In the genomic region with DNA sequence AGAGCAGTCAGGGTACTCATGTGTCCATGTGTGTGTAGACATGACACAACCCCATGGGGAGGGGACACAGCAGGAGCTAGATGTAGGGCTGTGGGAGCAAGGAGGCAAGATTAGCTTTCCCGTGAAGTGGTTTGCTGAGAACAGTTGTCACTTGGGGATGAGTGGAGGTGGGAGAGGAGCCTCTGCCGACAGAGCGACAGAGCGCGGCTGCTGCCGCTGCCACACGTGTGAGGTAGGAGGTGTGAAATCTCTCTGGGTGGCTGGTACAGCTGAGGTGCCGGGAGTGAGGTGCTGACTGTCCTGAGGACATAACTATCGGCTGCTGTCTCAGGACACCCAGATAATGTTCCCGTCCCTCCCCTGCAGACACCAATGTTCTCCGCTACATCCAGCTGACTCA, we compare ENCODE assay signal across 18 mouse cellular contexts. TPM values are rescaled to one million over a fixed set of nuclear protein-coding genes. Genes with fewer than 3 reads are reported as not detected.
A peak's percentile ranks its signal among the peaks of the same experiment; 100 is the strongest.
DNase-seq lines count a peak whose midpoint lies in the region; ATAC-seq and TF ChIP-seq lines count a peak whose summit lies in the region.
"Had no signal": no experiment of that assay in that cellular context is flagged by ENCODE, and none has a peak within 500 bp of the region (broad histone marks: within the 10 kb centered on the region; RNA-seq: fewer than 3 reads in every experiment).

No protein-coding gene starts in this region.

- no peak for TF ChIP-seq POLR2A in olfactory bulb, adult 2 months (IDR thresholded peaks at IDR 0.05; ENCODE audit: insufficient read depth, low read depth, low read length)

- H3K4me2 ChIP-seq in forebrain, embryonic 15.5 days (replicated peaks) = peak overlapping the region; percentile 83; the same call in 1 of the 2 replicates
- no peak overlapping the region; the same call in 1 of the 2 replicates for H3K4me2 ChIP-seq in forebrain, embryonic 14.5 days (ENCODE audit: low read length)
- H3K4me2 ChIP-seq in midbrain, embryonic 16.5 days (ENCODE audit: low read length) = peak overlapping the region; percentile 64; the same call in 1 of the 2 replicates
- H3K4me2 ChIP-seq: heart, embryonic 13.5 days; kidney, embryonic 15.5 days; lung, embryonic 14.5 days had no signal

- H3K9ac ChIP-seq in forebrain, embryonic 15.5 days (replicated peaks) = no peak overlapping the region
- H3K9ac ChIP-seq in forebrain, embryonic 14.5 days (ENCODE audit: low read length) = no peak overlapping the region
- H3K9ac ChIP-seq in midbrain, embryonic 16.5 days (ENCODE audit: low read depth, low read length) = no peak overlapping the region
- H3K9ac ChIP-seq: heart, embryonic 13.5 days; kidney, embryonic 15.5 days; lung, embryonic 14.5 days had no signal

- ATAC-seq in forebrain, embryonic 15.5 days (replicated peaks) = no peak
- no peak for ATAC-seq in forebrain, embryonic 14.5 days
- no peak for ATAC-seq in midbrain, embryonic 16.5 days
- ATAC-seq: inflammation-experienced regulatory T-cells, adult 6 months had no signal

- no peak overlapping the region for H3K27ac ChIP-seq in forebrain, embryonic 15.5 days (replicated peaks)
- no peak overlapping the region for H3K27ac ChIP-seq in forebrain, embryonic 14.5 days (ENCODE audit: low read depth, low read length)
- no peak overlapping the region for H3K27ac ChIP-seq in midbrain, embryonic 16.5 days (ENCODE audit: low read length)
- H3K27ac ChIP-seq in midbrain, embryonic 10.5 days (replicated peaks) = no peak overlapping the region
- H3K27ac ChIP-seq in olfactory bulb, adult 2 months (ENCODE audit: insufficient read depth, low read depth, low read length) = peak overlapping the region; percentile 13; the same call in 1 of the 2 replicates
- H3K27ac ChIP-seq: heart, embryonic 13.5 days; kidney, embryonic 15.5 days had no signal

- H3K4me1 ChIP-seq in forebrain, embryonic 15.5 days = peaks cover 21% of the 10 kb centered on the region
- peaks cover 2% of the 10 kb centered on the region; the same call in 1 of the 2 replicates for H3K4me1 ChIP-seq in forebrain, embryonic 14.5 days (ENCODE audit: control insufficient read depth, insufficient read depth, low read length)
- peaks cover 25% of the 10 kb centered on the region for H3K4me1 ChIP-seq in midbrain, embryonic 16.5 days (ENCODE audit: control insufficient read depth, insufficient read depth, low read length)
- H3K4me1 ChIP-seq in midbrain, embryonic 10.5 days = peaks cover 23% of the 10 kb centered on the region
- H3K4me1 ChIP-seq in olfactory bulb, adult 2 months (ENCODE audit: control insufficient read depth, insufficient read depth, low read length) = peaks cover 36% of the 10 kb centered on the region

- H3K36me3 ChIP-seq in forebrain, embryonic 15.5 days = peaks cover 15% of the 10 kb centered on the region
- peaks cover 50% of the 10 kb centered on the region for H3K36me3 ChIP-seq in forebrain, embryonic 14.5 days (ENCODE audit: control insufficient read depth, insufficient read depth, low read length)
- peaks cover 11% of the 10 kb centered on the region for H3K36me3 ChIP-seq in midbrain, embryonic 16.5 days (ENCODE audit: control insufficient read depth, insufficient read depth, low read length)
- H3K36me3 ChIP-seq in midbrain, embryonic 10.5 days = peaks cover 44% of the 10 kb centered on the region

- DNase-seq in forebrain, embryonic 14.5 days (ENCODE audit: low spot score) = no peak
- DNase-seq in midbrain, embryonic 10.5 days (ENCODE audit: low spot score) = no peak
- DNase-seq in frontal cortex, postnatal 36 days (ENCODE audit: low spot score in 2 of 2) = peak; percentile 61 to 69
- DNase-seq in spleen, adult 12 weeks (ENCODE audit: low spot score) = no peak
- no peak for DNase-seq in kidney, postnatal 4 days
- DNase-seq: cerebellum, adult 8-10 months; gastrocnemius, postnatal 10 days; layer of hippocampus, adult 9-11 months; liver; lung, embryonic 14.5 days; thymus, postnatal 4 days had no signal

- TF ChIP-seq CTCF in olfactory bulb, adult 2 months (IDR thresholded peaks at IDR 0.05; ENCODE audit: insufficient read depth, low read depth, low read length) = no peak

- H3K4me3 ChIP-seq in forebrain, embryonic 15.5 days = no peak overlapping the region; the same call in 1 of the 2 replicates
- H3K4me3 ChIP-seq in forebrain, embryonic 14.5 days (ENCODE audit: low read depth, low read length) = no peak overlapping the region
- no peak overlapping the region for H3K4me3 ChIP-seq in midbrain, embryonic 16.5 days (ENCODE audit: low read depth, low read length)
- H3K4me3 ChIP-seq in midbrain, embryonic 10.5 days = no peak overlapping the region
- 0 out of 2 replicates have a peak overlapping the region, but pooled peaks have one; percentile 6 for H3K4me3 ChIP-seq in olfactory bulb, adult 2 months (ENCODE audit: insufficient read depth, low read depth, low read length)
- H3K4me3 ChIP-seq: erythroblast, embryonic 14.5 days; heart, embryonic 13.5 days; kidney, embryonic 15.5 days had no signal

- H3K9me3 ChIP-seq in forebrain, embryonic 15.5 days = no peaks in the 10 kb centered on the region
- no peaks in the 10 kb centered on the region for H3K9me3 ChIP-seq in forebrain, embryonic 14.5 days (replicated peaks; ENCODE audit: control insufficient read depth, low read length)
- H3K9me3 ChIP-seq in midbrain, embryonic 16.5 days (replicated peaks; ENCODE audit: control insufficient read depth, low read length, poor library complexity, severe bottlenecking) = no peaks in the 10 kb centered on the region
- H3K9me3 ChIP-seq in midbrain, embryonic 10.5 days (replicated peaks) = no peaks in the 10 kb centered on the region
- H3K9me3 ChIP-seq: heart, embryonic 13.5 days; kidney, embryonic 15.5 days had no signal

- no peaks in the 10 kb centered on the region for H3K27me3 ChIP-seq in forebrain, embryonic 15.5 days
- H3K27me3 ChIP-seq in forebrain, embryonic 14.5 days (replicated peaks; ENCODE audit: control insufficient read depth, insufficient read depth, low read length) = peaks cover 2% of the 10 kb centered on the region; the same call in 1 of the 2 replicates
- H3K27me3 ChIP-seq in midbrain, embryonic 16.5 days (ENCODE audit: control insufficient read depth, insufficient read depth, low read depth, low read length) = no peaks in the 10 kb centered on the region
- peaks cover 83% of the 10 kb centered on the region for H3K27me3 ChIP-seq in midbrain, embryonic 10.5 days (ENCODE audit: low read depth, poor library complexity, severe bottlenecking)

- 73% methylated on average over 11 of the region's 11 CpGs for WGBS in forebrain, embryonic 15.5 days
- WGBS in forebrain, embryonic 14.5 days = 81% methylated on average over 11 of the region's 11 CpGs
- 75% methylated on average over 11 of the region's 11 CpGs for WGBS in midbrain, embryonic 16.5 days
- 76% methylated on average over 11 of the region's 11 CpGs for WGBS in midbrain, embryonic 10.5 days
- 33% methylated on average over 11 of the region's 11 CpGs for WGBS in olfactory bulb, adult 2 months

RNA-seq across cellular contexts. Expression of a gene that starts 1.8 kb away (rescaled TPM):
- polyA plus RNA-seq in forebrain, embryonic 15.5 days (2015; fragmentation: Nextera tagmentation; extraction: Ambion mirVana) = 64.1 and 66.2 TPM in 2 replicates
- 69.3 and 73.8 TPM in 2 replicates for polyA plus RNA-seq in forebrain, embryonic 14.5 days (2014; fragmentation: Nextera tagmentation; extraction: Ambion mirVana)
- polyA plus RNA-seq in midbrain, embryonic 16.5 days (2015; fragmentation: Nextera tagmentation; extraction: Ambion mirVana) = 75.0 and 84.4 TPM in 2 replicates
- polyA plus RNA-seq in midbrain, embryonic 10.5 days (2016; fragmentation: Nextera tagmentation; extraction: Ambion mirVana) = 2.6 and 5.5 TPM in 2 replicates
- not detected in 2 replicates for polyA plus RNA-seq in olfactory bulb, adult 2 months (2012; ENCODE audit: insufficient read depth, insufficient read length, low replicate concordance, missing spikeins)
- polyA plus RNA-seq: erythroblast, embryonic 14.5 days; inflammation-experienced regulatory T-cells, adult 6 months had no signal

RNA-seq across cellular contexts. Expression of a gene that starts 18.9 kb away (rescaled TPM):
- 15.1 and 16.9 TPM in 2 replicates for polyA plus RNA-seq in forebrain, embryonic 15.5 days (2015; fragmentation: Nextera tagmentation; extraction: Ambion mirVana)
- polyA plus RNA-seq in forebrain, embryonic 14.5 days (2014; fragmentation: Nextera tagmentation; extraction: Ambion mirVana) = 12.8 and 13.8 TPM in 2 replicates
- 15.4 and 16.9 TPM in 2 replicates for polyA plus RNA-seq in midbrain, embryonic 16.5 days (2015; fragmentation: Nextera tagmentation; extraction: Ambion mirVana)
- polyA plus RNA-seq in midbrain, embryonic 10.5 days (2016; fragmentation: Nextera tagmentation; extraction: Ambion mirVana) = 7.5 and 10.1 TPM in 2 replicates
- polyA plus RNA-seq in olfactory bulb, adult 2 months (2012; ENCODE audit: insufficient read depth, insufficient read length, low replicate concordance, missing spikeins) = not detected in 2 replicates

RNA-seq across cellular contexts. Expression of a gene that starts 33.6 kb away (rescaled TPM):
- polyA plus RNA-seq in forebrain, embryonic 15.5 days (2015; fragmentation: Nextera tagmentation; extraction: Ambion mirVana) = 11.5 and 14.2 TPM in 2 replicates
- polyA plus RNA-seq in forebrain, embryonic 14.5 days (2014; fragmentation: Nextera tagmentation; extraction: Ambion mirVana) = 10.8 and 14.5 TPM in 2 replicates
- 16.7 and 19.1 TPM in 2 replicates for polyA plus RNA-seq in midbrain, embryonic 16.5 days (2015; fragmentation: Nextera tagmentation; extraction: Ambion mirVana)
- polyA plus RNA-seq in midbrain, embryonic 10.5 days (2016; fragmentation: Nextera tagmentation; extraction: Ambion mirVana) = 6.3 and 7.7 TPM in 2 replicates
- not detected in 2 replicates for polyA plus RNA-seq in olfactory bulb, adult 2 months (2012; ENCODE audit: insufficient read depth, insufficient read length, low replicate concordance, missing spikeins)
- polyA plus RNA-seq: erythroblast, embryonic 14.5 days had no signal

Comparison
In these comparisons a context has a peak if more than half of its experiments do, and no peak if none do; other contexts are left out.
1. RNA of a gene that starts 1.8 kb away (polyA plus RNA-seq): 75.0 to 84.4 TPM in midbrain, embryonic 16.5 days, 69.3 to 73.8 TPM in forebrain, embryonic 14.5 days and 64.1 to 66.2 TPM in forebrain, embryonic 15.5 days; 2.6 to 5.5 TPM in midbrain, embryonic 10.5 days and not detected in olfactory bulb, adult 2 months; every median in the first group is over 10 times any median in the second.
2. DNase-seq: peak in frontal cortex, postnatal 36 days (2 of 2); none in forebrain, embryonic 14.5 days (single experiment), midbrain, embryonic 10.5 days (single experiment), spleen, adult 12 weeks (single experiment) and kidney, postnatal 4 days (0 of 2).